Mouse (Mus musculus): Measurements from ENCODE around the gene Arpc5l.

GRCm38 (mm10) chr2:38964198-38964597, 41.0 kb upstream of the Arpc5l start:
- TF ChIP-seq CTCF (IDR thresholded peaks at IDR 0.05; ENCODE audit: extremely low read depth, insufficient read depth, insufficient read length, insufficient replicate concordance) = no peak
- no peak for TF ChIP-seq POLR2A (IDR thresholded peaks at IDR 0.05; ENCODE audit: low read depth, low read length)

Measured in spleen, adult 2 months (tissue).